28 mouse cellular contexts compared by ENCODE assay signal in genomic region chr3:120000281-120000680, GRCm38 (mm10).
A peak's percentile ranks its signal among the peaks of the same experiment; 100 is the strongest.
DNase-seq lines count a peak whose midpoint lies in the region; ATAC-seq and TF ChIP-seq lines count a peak whose summit lies in the region.
"Had no signal": no experiment of that assay in that cellular context is flagged by ENCODE, and none has a peak within 500 bp of the region (broad histone marks: within the 10 kb centered on the region; RNA-seq: fewer than 3 reads in every experiment).

No protein-coding gene starts in this region.

- 66% methylated on average over 5 of the region's 5 CpGs for WGBS in kidney, adult 2 months
- 75% methylated on average over 5 of the region's 5 CpGs for WGBS in kidney, embryonic 15.5 days

- H3K36me3 ChIP-seq in kidney, adult 2 months (ENCODE audit: control insufficient read depth, insufficient read depth, low read length) = no peaks in the 10 kb centered on the region
- H3K36me3 ChIP-seq in kidney, embryonic 15.5 days = no peaks in the 10 kb centered on the region
- H3K36me3 ChIP-seq: forebrain, embryonic 10.5 days; heart, embryonic 15.5 days; hindbrain, embryonic 13.5 days; limb, embryonic 15.5 days had no signal

- no peak overlapping the region for H3K4me3 ChIP-seq in kidney, adult 2 months (ENCODE audit: insufficient read depth, low read depth, low read length)
- H3K4me3 ChIP-seq in kidney, embryonic 15.5 days (replicated peaks) = no peak overlapping the region
- H3K4me3 ChIP-seq in left cerebral cortex, adult 2 months = no peak overlapping the region
- H3K4me3 ChIP-seq: forebrain, embryonic 10.5 days; heart, embryonic 15.5 days; hindbrain, embryonic 13.5 days; limb, embryonic 15.5 days had no signal

- peak; percentile 26 for DNase-seq in kidney, adult 2 months
- peak; percentile 17 for DNase-seq in urinary bladder, postnatal 14 days (ENCODE audit: low spot score)
- no peak for DNase-seq in urinary bladder, postnatal 4 days (ENCODE audit: low spot score in 2 of 2)
- peak; percentile 62 for DNase-seq in fibroblast of lung, adult 2 months (ENCODE audit: low read depth)
- DNase-seq in adrenal gland, adult 8-10 months = no peak
- DNase-seq in left cerebral cortex, adult 2 months (ENCODE audit: extremely low spot score in 1 of 2, low spot score in 2 of 2) = no peak
- DNase-seq in spleen, postnatal 14 days (ENCODE audit: low spot score in 2 of 2) = no peak
- DNase-seq: adrenal gland, postnatal 14 days; cerebellum, adult 2 months; forebrain, postnatal 0 days; gastrocnemius, postnatal 36 days; heart, postnatal 36 days; kidney, adult 11 months; layer of hippocampus, adult 9-11 months; left cerebral cortex, postnatal 4 days; midbrain, embryonic 14.5 days; right cerebral cortex, postnatal 14 days; spleen, adult 18-20 months; thymus, postnatal 25 days had no signal

- no peak overlapping the region for H3K27ac ChIP-seq in kidney, adult 2 months (ENCODE audit: insufficient read depth, low read depth, low read length)
- H3K27ac ChIP-seq in kidney, embryonic 15.5 days = no peak overlapping the region
- no peak overlapping the region for H3K27ac ChIP-seq in left cerebral cortex, adult 2 months
- H3K27ac ChIP-seq: forebrain, embryonic 10.5 days; heart, embryonic 15.5 days; hindbrain, embryonic 13.5 days; kidney, postnatal 0 days; limb, embryonic 15.5 days had no signal

- H3K9me3 ChIP-seq in kidney, embryonic 15.5 days (replicated peaks) = no peaks in the 10 kb centered on the region
- H3K9me3 ChIP-seq: forebrain, embryonic 10.5 days; heart, embryonic 15.5 days; hindbrain, embryonic 13.5 days; limb, embryonic 15.5 days had no signal

- no peaks in the 10 kb centered on the region for H3K4me1 ChIP-seq in kidney, adult 2 months (ENCODE audit: control insufficient read depth, insufficient read depth, low read length)
- 0 out of 2 replicates have a peak, but pooled peaks cover 5% of the 10 kb centered on the region for H3K4me1 ChIP-seq in kidney, embryonic 15.5 days

- TF ChIP-seq CTCF in kidney, adult 2 months (conservative IDR thresholded peaks at IDR 0.05; ENCODE audit: insufficient read depth, insufficient read length, low read depth, low read length) = no peak
- TF ChIP-seq CTCF in left cerebral cortex, adult 2 months (IDR thresholded peaks at IDR 0.05) = no peak

- H3K4me2 ChIP-seq in kidney, embryonic 15.5 days = no peak overlapping the region
- H3K4me2 ChIP-seq: heart, embryonic 15.5 days; hindbrain, embryonic 13.5 days; limb, embryonic 15.5 days had no signal

- intact Hi-C loops in left cerebral cortex, adult 2 months (cut with DNase I) = no loop called here

- no peak for TF ChIP-seq POLR2A in kidney, adult 2 months (IDR thresholded peaks at IDR 0.05; ENCODE audit: low read depth, low read length)

- H3K27me3 ChIP-seq in kidney, adult 2 months (replicated peaks; ENCODE audit: control insufficient read depth, insufficient read depth, low read length) = no peaks in the 10 kb centered on the region
- no peaks in the 10 kb centered on the region for H3K27me3 ChIP-seq in kidney, embryonic 15.5 days
- H3K27me3 ChIP-seq: heart, embryonic 15.5 days; hindbrain, embryonic 13.5 days; limb, embryonic 15.5 days; Patski had no signal

- no peak overlapping the region for H3K9ac ChIP-seq in kidney, embryonic 15.5 days
- H3K9ac ChIP-seq: forebrain, postnatal 0 days; heart, embryonic 15.5 days; hindbrain, embryonic 13.5 days; limb, embryonic 15.5 days had no signal

- no peak for ATAC-seq in kidney, embryonic 15.5 days (replicated peaks; ENCODE audit: low FRiP score)
- ATAC-seq: activated CD4-positive, CD25-positive, alpha-beta regulatory T cell, adult 4 months; CD4-positive, CD25-positive, alpha-beta regulatory T cell, adult 4 months; forebrain, postnatal 0 days; Patski had no signal

Comparison
In these comparisons a context has a peak if more than half of its experiments do, and no peak if none do; other contexts are left out.
1. DNase-seq: peak in kidney, adult 2 months (single experiment), urinary bladder, postnatal 14 days (single experiment) and fibroblast of lung, adult 2 months (single experiment); none in urinary bladder, postnatal 4 days (0 of 2), adrenal gland, adult 8-10 months (single experiment), left cerebral cortex, adult 2 months (0 of 2) and spleen, postnatal 14 days (0 of 2).